Mouse (Mus musculus) heart, embryonic 14.5 days (tissue): ENCODE measurements around the gene Ppcdc. TPM values are rescaled to one million over a fixed set of nuclear protein-coding genes. Genes with fewer than 3 reads are reported as not detected.

Experiments
- ATAC-seq: fragments of 200-750 bp; cut with Nextera tagmentation; 2 replicates; pipeline ENCODE4 v1.8.0; 2017; ENCODE audit warnings: low read depth, moderate TSS enrichment; ENCODE audit not compliant: insufficient number of reproducible peaks, insufficient read depth, low FRiP score
- H3K27ac ChIP-seq, 2 experiments: fragments of 200-500 bp in 1 of 2; fragments of 300-500 bp in 1 of 2; sonication (generic) in 1 of 2; replicated peaks in 1 of 2; 2 replicates each; pipeline ENCODE4 v1.5.1; 2012 to 2014; ENCODE audit warnings: low read depth in 2 of 2, low read length in 2 of 2, control low read depth in 1 of 2, mild to moderate bottlenecking in 1 of 2, mixed read lengths in 1 of 2; ENCODE audit not compliant: control insufficient read depth in 1 of 2, insufficient read depth in 1 of 2
- H3K27me3 ChIP-seq: fragments of 300-500 bp; sonication (generic); 2 replicates; pipeline ENCODE4 v1.6.1; 2014; ENCODE audit warnings: mild to moderate bottlenecking, low read length, control low read depth; ENCODE audit not compliant: control insufficient read depth, insufficient read depth
- H3K36me3 ChIP-seq: fragments of 300-500 bp; sonication (generic); 2 replicates; pipeline ENCODE4 v1.6.1; 2014; ENCODE audit warnings: mild to moderate bottlenecking, control low read depth, low read length, mixed read lengths; ENCODE audit not compliant: control insufficient read depth, insufficient read depth
- H3K4me1 ChIP-seq, 2 experiments: fragments of 200-500 bp in 1 of 2; fragments of 300-500 bp in 1 of 2; sonication (generic) in 1 of 2; 2 replicates each; pipeline ENCODE4 v1.6.1; 2012 to 2014; ENCODE audit warnings: low read length in 2 of 2, control low read depth in 1 of 2, mixed read lengths in 1 of 2; ENCODE audit not compliant: control insufficient read depth in 2 of 2, insufficient read depth in 2 of 2
- H3K4me2 ChIP-seq: fragments of 300-500 bp; sonication (generic); 2 replicates; pipeline ENCODE4 v1.6.1; 2014; ENCODE audit warnings: mild to moderate bottlenecking, low read length
- H3K4me3 ChIP-seq, 2 experiments: fragments of 200-500 bp in 1 of 2; fragments of 300-500 bp in 1 of 2; sonication (generic) in 1 of 2; 2 replicates each; pipeline ENCODE4 v1.5.1; 2012 to 2014; ENCODE audit warnings: low read length in 2 of 2, mild to moderate bottlenecking in 2 of 2, control low read depth in 1 of 2, low read depth in 1 of 2, moderate library complexity in 1 of 2; ENCODE audit not compliant: control insufficient read depth in 1 of 2, insufficient read depth in 1 of 2
- H3K9ac ChIP-seq: fragments of 300-500 bp; sonication (generic); 2 replicates; pipeline ENCODE4 v1.6.1; 2014; ENCODE audit warnings: mild to moderate bottlenecking, low read length
- H3K9me3 ChIP-seq: fragments of 300-500 bp; sonication (generic); 2 replicates; pipeline ENCODE4 v1.6.1; 2016; ENCODE audit warnings: low read length, control low read depth; ENCODE audit not compliant: control insufficient read depth
- WGBS: fragments of 180-500 bp; shearing (Covaris S2); extraction: QIAGEN DNeasy Blood & Tissue Kit; methylation state at CpG from one replicate; pipeline ENCODE4 v1.1.7; 2014; 5-methylcytosine and 5-hydroxymethylcytosine counted together
- polyA plus RNA-seq: library from polyadenylated mRNA; unstranded; fragments of >200 nt; fragmentation: Nextera tagmentation; extraction: Ambion mirVana; gene quantifications from 2 replicates; pipeline ENCODE4 v1.2.1, GENCODE M21; 2014

Ppcdc gene
- polyA plus RNA-seq = 18.5 and 21.1 TPM in 2 replicates

- Histone ChIP-seq H3K4me1 (peaks cover 7 to 17% of the 10 kb centered on the region in 2 experiments), H3K4me3 (peak within 1 kb of the TSS; percentile 48 to 51), H3K27ac (peak within 1 kb of the TSS; percentile 26 to 55; a peak in 3 of 4 replicates), H3K9me3 (no peaks in the 10 kb centered on the region), H3K36me3 (peaks cover 2% of the 10 kb centered on the region; the same call in 1 of the 2 replicates), H3K9ac (peak within 1 kb of the TSS; percentile 74), H3K27me3 (no peaks in the 10 kb centered on the region), H3K4me2 (peak within 1 kb of the TSS; percentile 76)
- WGBS = 2% methylated on average over 32 of the region's 32 CpGs
- peak; percentile 88 for ATAC-seq
These were observed at the start of gene Ppcdc for GRCm38 (mm10) chr9:57439522-57440295. TSS of gene Ppcdc (minus strand) at chr9:57440124.

- no peak overlapping the region for H3K4me2 ChIP-seq
- H3K4me3 ChIP-seq = no peak overlapping the region
- peaks cover 2 to 3% of the 10 kb centered on the region in 2 experiments; a peak in 2 of 4 replicates for H3K4me1 ChIP-seq
- H3K36me3 ChIP-seq = no peaks in the 10 kb centered on the region
- H3K27ac ChIP-seq = no peak overlapping the region
- no peaks in the 10 kb centered on the region for H3K27me3 ChIP-seq
- no peak for ATAC-seq
- H3K9me3 ChIP-seq = 0 out of 2 replicates have a peak, but pooled peaks cover 4% of the 10 kb centered on the region
- H3K9ac ChIP-seq = no peak overlapping the region
- WGBS = 67% methylated on average over 7 of the region's 7 CpGs
These were observed 47.9 kb upstream of the Ppcdc start for GRCm38 (mm10) chr9:57487807-57488206.

GRCm38 (mm10) chr9:57485774-57486173 lies 45.9 kb upstream of the Ppcdc start:
- H3K4me3 ChIP-seq = no peak overlapping the region
- H3K27ac ChIP-seq = no peak overlapping the region
- H3K9ac ChIP-seq = no peak overlapping the region
- no peak; the same call in 1 of the 2 replicates for ATAC-seq
- H3K27me3 ChIP-seq = no peaks in the 10 kb centered on the region
- no peaks in the 10 kb centered on the region for H3K36me3 ChIP-seq
- peaks cover 2 to 3% of the 10 kb centered on the region in 2 experiments; a peak in 2 of 4 replicates for H3K4me1 ChIP-seq
- H3K9me3 ChIP-seq = 0 out of 2 replicates have a peak, but pooled peaks cover 4% of the 10 kb centered on the region
- no peak overlapping the region for H3K4me2 ChIP-seq
- WGBS = 13% methylated on average over 7 of the region's 7 CpGs

- Histone ChIP-seq H3K4me2 (no peak overlapping the region), H3K9me3 (no peaks in the 10 kb centered on the region), H3K36me3 (no peaks in the 10 kb centered on the region), H3K27ac (no peak overlapping the region), H3K4me3 (no peak overlapping the region), H3K4me1 (peaks cover 8 to 9% of the 10 kb centered on the region in 2 experiments; a peak in 3 of 4 replicates), H3K27me3 (no peaks in the 10 kb centered on the region), H3K9ac (no peak overlapping the region)
- ATAC-seq = no peak
- WGBS = 67% methylated on average over 4 of the region's 4 CpGs
These were observed 29.0 kb upstream of the Ppcdc start for GRCm38 (mm10) chr9:57468914-57469313.

- no peaks in the 10 kb centered on the region for H3K9me3 ChIP-seq
- ATAC-seq = peak; percentile 78
- H3K9ac ChIP-seq = peak within 1 kb of the TSS; percentile 82
- H3K27ac ChIP-seq = 0 out of 4 replicates have a peak within 1 kb of the TSS, but pooled peaks of 1 of the 2 experiments have one; percentile 17
- no peaks in the 10 kb centered on the region for H3K27me3 ChIP-seq
- peak within 1 kb of the TSS; percentile 99 for H3K4me2 ChIP-seq
- H3K4me3 ChIP-seq = peak within 1 kb of the TSS; percentile 72 to 85
- WGBS = 2% methylated on average over 48 of the region's 48 CpGs
- H3K4me1 ChIP-seq = peaks cover 8 to 9% of the 10 kb centered on the region in 2 experiments; a peak in 3 of 4 replicates
- no peaks in the 10 kb centered on the region for H3K36me3 ChIP-seq
These were observed 28.1 kb upstream of the Ppcdc start, which contains the start of gene Scamp5 for GRCm38 (mm10) chr9:57467896-57468549. TSS of gene Scamp5 (minus strand) at chr9:57468060.

- peak; percentile 4; the same call in 1 of the 2 replicates for ATAC-seq
- H3K36me3 ChIP-seq = no peaks in the 10 kb centered on the region
- H3K9ac ChIP-seq = peak overlapping the region; percentile 82
- WGBS = 3% methylated on average over 18 of the region's 18 CpGs
- H3K27me3 ChIP-seq = no peaks in the 10 kb centered on the region
- peak overlapping the region; percentile 72 to 85 for H3K4me3 ChIP-seq
- H3K4me2 ChIP-seq = peak overlapping the region; percentile 99
- H3K27ac ChIP-seq = 0 out of 4 replicates have a peak overlapping the region, but pooled peaks of 1 of the 2 experiments have one; percentile 17
- no peaks in the 10 kb centered on the region for H3K9me3 ChIP-seq
- peaks cover 8 to 9% of the 10 kb centered on the region in 2 experiments; a peak in 3 of 4 replicates for H3K4me1 ChIP-seq
These were observed 27.4 kb upstream of the Ppcdc start for GRCm38 (mm10) chr9:57467271-57467771.

- no peak overlapping the region for H3K9ac ChIP-seq
- no peak overlapping the region for H3K4me2 ChIP-seq
- H3K9me3 ChIP-seq = no peaks in the 10 kb centered on the region
- peaks cover 8 to 9% of the 10 kb centered on the region in 2 experiments; a peak in 3 of 4 replicates for H3K4me1 ChIP-seq
- WGBS = 51% methylated on average over 3 of the region's 3 CpGs
- no peaks in the 10 kb centered on the region for H3K36me3 ChIP-seq
- no peak overlapping the region for H3K27ac ChIP-seq
- ATAC-seq = no peak
- H3K4me3 ChIP-seq = no peak overlapping the region
- H3K27me3 ChIP-seq = no peaks in the 10 kb centered on the region
These were observed 26.2 kb upstream of the Ppcdc start for GRCm38 (mm10) chr9:57466101-57466500.
